Mouse (Mus musculus) gastrocnemius, adult 2 months (tissue): ENCODE data around the gene Myo18b. TPM values are rescaled to one million over a fixed set of nuclear protein-coding genes. Genes with fewer than 3 reads are reported as not detected.

Experiments
- DNase-seq: peaks from one replicate; pipeline ENCODE4 v3.0.0; 2022
- H3K27ac ChIP-seq: fragments of 200-600 bp; 2 replicates; pipeline ENCODE4 v1.8.1; 2022; ENCODE audit warnings: mild to moderate bottlenecking
- H3K4me3 ChIP-seq: fragments of 200-600 bp; 2 replicates; pipeline ENCODE4 v1.8.1; 2022; ENCODE audit warnings: mild to moderate bottlenecking, moderate library complexity
- CTCF ChIP-seq: fragments of 200-600 bp; IDR thresholded peaks from 2 replicates; pipeline ENCODE4 v1.8.1; 2022; ENCODE audit warnings: antibody characterized with exemption, mild to moderate bottlenecking, moderate library complexity
- intact Hi-C: fragments of 180-260 bp; cut with DNase I; formaldehyde crosslinking; loops from one replicate; pipeline ENCODE4 v1.15.1; 2025
- total RNA-seq, 2 experiments: library from RNA; stranded (reverse); gene quantifications; 2 replicates each; pipeline ENCODE4 v1.2.3; 2021

Myo18b gene
- total RNA-seq, 2 experiments from 2014 or later = 319 to 413 TPM

- intact Hi-C loops = no loop called here
Measured at GRCm38 (mm10) chr5:112748001-112748719, 148.0 kb downstream of the Myo18b start.

GRCm38 (mm10) chr5:112747306-112747930, 148.7 kb downstream of the Myo18b start:
- Histone ChIP-seq H3K4me3 (no peak overlapping the region), H3K27ac (no peak overlapping the region)
- intact Hi-C loops = no loop called here
- no peak for DNase-seq
- TF ChIP-seq CTCF = no peak

More at GRCm38 (mm10) chr5:112748001-112748719, 148.0 kb downstream of the Myo18b start:
- no peak overlapping the region for H3K27ac ChIP-seq
- no peak for TF ChIP-seq CTCF
- no peak overlapping the region for H3K4me3 ChIP-seq
- DNase-seq = no peak

DNA sequence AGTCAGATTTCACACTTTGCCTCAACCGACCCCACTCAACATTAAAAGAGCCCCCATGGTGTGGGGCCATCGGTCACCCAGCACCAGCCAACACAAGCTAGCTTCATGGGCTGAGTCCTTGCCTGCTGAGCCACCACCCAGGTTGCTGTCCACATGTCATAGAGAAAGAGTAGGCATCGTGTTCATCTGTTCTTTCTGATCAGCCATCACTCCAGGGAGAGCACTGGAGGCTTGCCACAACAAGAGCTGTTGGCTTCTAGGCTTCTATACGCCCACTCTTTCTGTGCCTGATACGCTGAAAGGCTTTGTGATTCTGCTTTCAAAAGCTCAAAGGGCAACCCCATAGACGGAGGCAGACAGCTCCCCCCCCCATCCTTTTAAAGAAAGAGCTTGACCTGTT, 151.0 kb downstream of the Myo18b start:
- Histone ChIP-seq H3K4me3 (no peak overlapping the region), H3K27ac (no peak overlapping the region)
- intact Hi-C loops = no loop called here
- DNase-seq = no peak
- TF ChIP-seq CTCF = no peak

DNA sequence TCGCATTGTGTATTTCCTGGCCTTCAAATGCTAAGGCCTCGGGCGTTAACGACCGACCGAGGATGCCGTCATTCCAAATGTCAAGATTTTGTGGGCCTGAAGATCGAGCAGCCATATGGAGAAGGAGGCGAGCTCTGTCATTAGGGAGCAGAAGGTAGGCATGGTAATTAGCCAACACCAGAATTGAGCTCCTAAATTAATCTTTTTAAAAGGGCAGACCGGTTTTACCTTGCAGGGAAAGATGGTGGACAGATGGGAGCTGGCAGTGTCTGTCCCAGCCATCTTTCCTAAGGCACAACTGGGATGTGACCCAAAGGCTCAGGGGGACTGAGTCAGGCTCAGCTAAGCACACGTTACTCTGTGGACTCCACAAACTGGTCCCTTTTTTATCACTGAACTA, 151.6 kb downstream of the Myo18b start:
- no peak overlapping the region for H3K27ac ChIP-seq
- no peak overlapping the region for H3K4me3 ChIP-seq
- TF ChIP-seq CTCF = no peak
- intact Hi-C loops = no loop called here
- no peak for DNase-seq

GRCm38 (mm10) chr5:112743121-112743520, 153.0 kb downstream of the Myo18b start:
- intact Hi-C loops = no loop called here

DNA sequence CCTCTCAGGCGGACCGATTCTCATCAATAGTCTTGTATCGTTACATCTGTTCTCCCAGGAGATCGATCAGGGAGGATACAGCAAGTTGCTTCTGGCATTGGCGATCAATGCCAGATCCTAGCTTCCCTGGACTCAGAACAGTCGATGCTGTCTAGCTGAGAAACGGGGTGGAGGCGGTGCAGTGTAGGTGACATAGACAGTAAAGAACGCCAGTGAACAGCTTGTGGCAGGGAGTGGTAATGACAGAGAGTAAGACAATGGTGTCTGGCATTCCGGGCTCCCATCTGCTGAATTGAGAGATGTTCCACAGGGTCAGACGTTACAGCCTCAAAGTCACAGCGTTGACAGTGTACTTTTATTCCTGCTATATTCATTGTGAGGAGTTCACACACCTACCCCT, 155.5 kb downstream of the Myo18b start:
- TF ChIP-seq CTCF = no peak
- H3K4me3 ChIP-seq = no peak overlapping the region
- H3K27ac ChIP-seq = no peak overlapping the region
- DNase-seq = no peak
- intact Hi-C loops = no loop called here

More at GRCm38 (mm10) chr5:112743121-112743520, 153.0 kb downstream of the Myo18b start:
- Histone ChIP-seq H3K4me3 (no peak overlapping the region), H3K27ac (no peak overlapping the region)
- no peak for DNase-seq
- no peak for TF ChIP-seq CTCF

DNA sequence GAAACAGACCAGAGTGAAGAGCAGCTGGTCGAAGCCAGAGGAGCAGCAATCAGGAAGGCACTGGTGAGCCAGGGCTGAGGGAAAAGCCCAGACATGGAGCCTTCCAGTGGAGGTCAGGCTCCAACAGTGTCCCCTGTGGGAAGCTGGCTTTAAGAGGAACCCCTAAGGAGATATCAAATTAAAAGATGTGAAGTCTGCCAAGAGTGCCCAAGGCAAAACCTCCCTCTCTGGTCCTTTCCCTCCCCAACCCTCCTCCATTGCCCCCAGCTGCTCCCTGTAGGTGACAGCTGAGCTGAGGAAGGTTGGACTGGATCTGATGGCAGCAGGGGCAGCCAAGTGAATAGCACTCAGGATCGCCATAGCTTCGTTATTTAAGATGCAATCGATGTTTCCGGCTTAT, 161.1 kb downstream of the Myo18b start:
- no peak for TF ChIP-seq CTCF
- DNase-seq = peak; percentile 54
- Histone ChIP-seq H3K4me3 (no peak overlapping the region), H3K27ac (peak overlapping the region; percentile 16; the same call in 1 of the 2 replicates)
- intact Hi-C loops = no loop called here

DNA sequence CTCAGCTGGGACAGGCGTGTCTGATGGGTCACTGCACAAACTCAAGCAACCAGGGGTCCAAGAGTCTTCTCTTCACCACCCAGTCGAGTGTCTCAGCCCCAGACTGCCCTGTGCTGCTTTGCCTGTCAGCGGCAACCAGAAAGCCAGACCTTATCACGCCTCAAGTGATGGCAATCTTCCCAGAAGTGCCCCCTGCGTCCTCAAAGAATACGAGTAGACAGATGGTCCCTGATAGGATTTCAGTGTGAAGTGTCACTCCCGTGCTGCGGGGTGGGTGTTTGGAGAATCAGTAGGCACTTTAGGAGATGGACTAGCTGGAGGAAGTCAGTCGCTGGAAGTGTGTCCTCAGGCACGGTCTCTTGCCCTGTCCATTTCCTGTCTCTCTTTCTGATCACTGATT, 165.6 kb downstream of the Myo18b start:
- intact Hi-C loops = no loop called here
- TF ChIP-seq CTCF = no peak
- no peak overlapping the region for H3K4me3 ChIP-seq
- H3K27ac ChIP-seq = no peak overlapping the region
- peak; percentile 17 for DNase-seq

GRCm38 (mm10) chr5:112728432-112728831, 167.7 kb downstream of the Myo18b start:
- intact Hi-C loops = no loop called here
- no peak overlapping the region for H3K27ac ChIP-seq
- no peak overlapping the region for H3K4me3 ChIP-seq
- TF ChIP-seq CTCF = no peak
- no peak for DNase-seq

GRCm38 (mm10) chr5:112718655-112719306, 177.4 kb downstream of the Myo18b start:
- peak; percentile 66 for DNase-seq
- H3K4me3 ChIP-seq = no peak overlapping the region
- TF ChIP-seq CTCF = no peak
- intact Hi-C loops = no loop called here
- no peak overlapping the region for H3K27ac ChIP-seq

- no peak for DNase-seq
- no peak for TF ChIP-seq CTCF
- intact Hi-C loops = no loop called here
- Histone ChIP-seq H3K4me3 (no peak overlapping the region), H3K27ac (no peak overlapping the region)
Measured at GRCm38 (mm10) chr5:112714679-112715446, 181.3 kb downstream of the Myo18b start.

DNA sequence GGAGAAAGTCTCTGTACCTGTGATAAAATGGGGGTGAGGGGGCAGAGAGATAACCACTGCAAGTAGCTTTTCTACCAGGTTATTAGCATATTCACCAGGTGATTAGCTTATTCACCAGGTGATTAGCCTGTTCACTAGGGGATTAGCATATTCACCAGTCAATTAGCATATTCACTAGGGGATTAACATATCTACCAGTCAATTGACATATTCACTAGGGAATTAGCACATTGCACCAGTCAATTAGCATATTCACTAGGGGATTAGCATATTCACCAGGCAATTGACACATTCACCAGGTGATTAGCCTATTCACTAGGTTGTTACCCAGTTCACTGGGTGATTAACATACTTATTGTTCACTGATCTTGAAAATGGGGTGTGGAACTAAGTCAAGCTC, 186.3 kb downstream of the Myo18b start:
- TF ChIP-seq CTCF = no peak
- intact Hi-C loops = no loop called here
- H3K27ac ChIP-seq = no peak overlapping the region
- no peak for DNase-seq
- H3K4me3 ChIP-seq = no peak overlapping the region

- DNase-seq = no peak
- H3K4me3 ChIP-seq = no peak overlapping the region
- TF ChIP-seq CTCF = no peak
- intact Hi-C loops = no loop called here
- H3K27ac ChIP-seq = no peak overlapping the region
Measured at GRCm38 (mm10) chr5:112708441-112708840, 187.7 kb downstream of the Myo18b start.
